Mouse (Mus musculus) urinary bladder, adult 2 months (tissue): ENCODE data around the gene Rprml. TPM values are rescaled to one million over a fixed set of nuclear protein-coding genes. Genes with fewer than 3 reads are reported as not detected.
"Not testable (repeated sequence)": the region's sequence is repeated elsewhere in the genome, so short reads cannot be mapped to it uniquely, and the experiment has no call there.

ENCODE experiments used
- DNase-seq: peaks from one replicate; pipeline ENCODE4 v3.0.0; 2022; ENCODE audit warnings: low spot score
- polyA plus RNA-seq: library from polyadenylated mRNA; depleted of rRNA; stranded (reverse); fragments of >200 nt; gene quantifications from 2 replicates; pipeline ENCODE4 v1.2.3, GENCODE M21; 2012; rRNA removed

Rprml gene
- polyA plus RNA-seq, 1 experiment = 0.15 TPM

GRCm38 (mm10) chr11:103663119-103663518 is 13.7 kb downstream of the Rprml start:
- no peak for DNase-seq

GRCm38 (mm10) chr11:103665695-103666094 is 16.3 kb downstream of the Rprml start:
- DNase-seq = no peak

GRCm38 (mm10) chr11:103666181-103666906 is 17.0 kb downstream of the Rprml start:
- DNase-seq = no peak

- no peak for DNase-seq
Measured at GRCm38 (mm10) chr11:103666907-103667426, 17.6 kb downstream of the Rprml start.

GRCm38 (mm10) chr11:103675556-103675955 is 26.2 kb downstream of the Rprml start:
- no peak for DNase-seq

- DNase-seq = not testable (repeated sequence)
Measured at GRCm38 (mm10) chr11:103677042-103677441, 27.7 kb downstream of the Rprml start.

GRCm38 (mm10) chr11:103683667-103684334 is 34.4 kb downstream of the Rprml start:
- DNase-seq = no peak

- DNase-seq = no peak
Measured at GRCm38 (mm10) chr11:103685261-103685736, 35.9 kb downstream of the Rprml start.

GRCm38 (mm10) chr11:103686706-103687105 is 37.3 kb downstream of the Rprml start:
- no peak for DNase-seq

- no peak for DNase-seq
Measured at GRCm38 (mm10) chr11:103688271-103688979, 39.1 kb downstream of the Rprml start.

GRCm38 (mm10) chr11:103688980-103689378 is 39.6 kb downstream of the Rprml start:
- no peak for DNase-seq

- DNase-seq = no peak
Measured at GRCm38 (mm10) chr11:103691036-103691435, 41.7 kb downstream of the Rprml start.

- no peak for DNase-seq
Measured at GRCm38 (mm10) chr11:103693241-103693640, 43.9 kb downstream of the Rprml start.

- DNase-seq = no peak
Measured at GRCm38 (mm10) chr11:103696851-103697564, 47.6 kb downstream of the Rprml start.

GRCm38 (mm10) chr11:103697565-103698176 is 48.3 kb downstream of the Rprml start, which contains the start of gene Gosr2:
Gene Gosr2 (minus strand): TSS chr11:103697898.
- peak; percentile 88 for DNase-seq

- no peak for DNase-seq
Measured at GRCm38 (mm10) chr11:103698226-103698625, 48.9 kb downstream of the Rprml start.

Other genes starting within 250 kb of the Rprml start
- 15.7 and 16.6 TPM in 2 replicates for gene Plekhm1, start 236.9 kb upstream of the Rprml start, polyA plus RNA-seq
- not detected in 2 replicates for gene Lrrc37a, start 145.0 kb upstream of the Rprml start, polyA plus RNA-seq
- not detected in 2 replicates for gene Gm884, start 28.4 kb upstream of the Rprml start, polyA plus RNA-seq
- not detected in 2 replicates for gene Lyzl6, start 10.7 kb upstream of the Rprml start, polyA plus RNA-seq
- gene Gosr2, start 48.3 kb downstream of the Rprml start, polyA plus RNA-seq = 62.0 and 76.2 TPM in 2 replicates
- 0.07 and 0.08 TPM in 2 replicates for gene Wnt9b, start 100.3 kb downstream of the Rprml start, polyA plus RNA-seq
- gene Wnt3, start 124.6 kb downstream of the Rprml start, polyA plus RNA-seq = not detected in 2 replicates